Mouse (Mus musculus) erythroblast, embryonic 14.5 days (primary cell): ENCODE measurements around the gene Fam173a. TPM values are rescaled to one million over a fixed set of nuclear protein-coding genes. Genes with fewer than 3 reads are reported as not detected.

Experiments used
- H3K27me3 ChIP-seq: 2 replicates; pipeline ENCODE4 v1.6.1; 2012; ENCODE audit warnings: inconsistent platforms; ENCODE audit not compliant: control insufficient read depth
- H3K36me3 ChIP-seq: 2 replicates; pipeline ENCODE4 v1.6.1; 2012; ENCODE audit warnings: mild to moderate bottlenecking, inconsistent platforms; ENCODE audit not compliant: control insufficient read depth
- H3K4me1 ChIP-seq: 2 replicates; pipeline ENCODE4 v1.6.1; 2012; ENCODE audit warnings: inconsistent platforms; ENCODE audit not compliant: control insufficient read depth
- H3K4me3 ChIP-seq: replicated peaks from 2 replicates; pipeline ENCODE3; 2012; ENCODE audit warnings: moderate library complexity, mild to moderate bottlenecking, inconsistent platforms
- H3K9me3 ChIP-seq: 2 replicates; pipeline ENCODE4 v1.6.1; 2012; ENCODE audit warnings: low read length, inconsistent platforms, mixed read lengths; ENCODE audit not compliant: control insufficient read depth
- GATA1 ChIP-seq: IDR thresholded peaks from 2 replicates; pipeline ENCODE4 v1.6.1; 2012; ENCODE audit warnings: low read length, inconsistent platforms, mixed read lengths
- TAL1 ChIP-seq: IDR thresholded peaks from 3 replicates; pipeline ENCODE4 v1.6.1; 2012; ENCODE audit warnings: low read length, inconsistent platforms, mixed read lengths
- polyA plus RNA-seq: library from polyadenylated mRNA; stranded (reverse); fragments of >175 nt; gene quantifications from 2 replicates; pipeline ENCODE4 v1.2.3, GENCODE M21; 2012

Gene Fam173a
- polyA plus RNA-seq, 1 experiment, result 2.8 TPM

GRCm38 (mm10) chr17:25829558-25830017, 36.9 kb upstream of the Fam173a start:
- peaks cover 65% of the 10 kb centered on the region for H3K36me3 ChIP-seq
- no peak for TF ChIP-seq GATA1
- no peak for TF ChIP-seq TAL1
- peaks cover 93% of the 10 kb centered on the region for H3K4me1 ChIP-seq
- no peaks in the 10 kb centered on the region for H3K9me3 ChIP-seq
- H3K4me3 ChIP-seq, result peak overlapping the region; percentile 73
- no peaks in the 10 kb centered on the region for H3K27me3 ChIP-seq

- Histone ChIP-seq H3K9me3 (no peaks in the 10 kb centered on the region), H3K4me3 (peak within 1 kb of the TSS; percentile 73), H3K27me3 (no peaks in the 10 kb centered on the region), H3K4me1 (peaks cover 93% of the 10 kb centered on the region), H3K36me3 (peaks cover 64% of the 10 kb centered on the region)
- TF ChIP-seq TAL1 (no peak), GATA1 (no peak; the same call in 1 of the 2 replicates)
Measured at GRCm38 (mm10) chr17:25828712-25829557, 36.2 kb upstream of the Fam173a start, which contains the start of gene Jmjd8. Gene Jmjd8, plus strand, starts transcription at chr17:25828867.

- Histone ChIP-seq H3K36me3 (peaks cover 64% of the 10 kb centered on the region), H3K9me3 (no peaks in the 10 kb centered on the region), H3K27me3 (no peaks in the 10 kb centered on the region), H3K4me1 (peaks cover 92% of the 10 kb centered on the region), H3K4me3 (peak overlapping the region; percentile 73)
- TF ChIP-seq GATA1 (no peak), TAL1 (no peak)
Measured at GRCm38 (mm10) chr17:25828223-25828594, 35.5 kb upstream of the Fam173a start.

- peaks cover 64% of the 10 kb centered on the region for H3K36me3 ChIP-seq
- H3K9me3 ChIP-seq, result no peaks in the 10 kb centered on the region
- peaks cover 2% of the 10 kb centered on the region for H3K27me3 ChIP-seq
- H3K4me3 ChIP-seq, result no peak overlapping the region
- TF ChIP-seq GATA1 (no peak), TAL1 (no peak)
- H3K4me1 ChIP-seq, result peaks cover 93% of the 10 kb centered on the region
Measured at GRCm38 (mm10) chr17:25827546-25828222, 35.0 kb upstream of the Fam173a start.

GRCm38 (mm10) chr17:25827011-25827410, 34.3 kb upstream of the Fam173a start:
- Histone ChIP-seq H3K36me3 (peaks cover 64% of the 10 kb centered on the region), H3K27me3 (peaks cover 8% of the 10 kb centered on the region)

GRCm38 (mm10) chr17:25825984-25826570, 33.4 kb upstream of the Fam173a start:
- H3K27me3 ChIP-seq, result peaks cover 17% of the 10 kb centered on the region
- no peak overlapping the region for H3K4me3 ChIP-seq
- peaks cover 81% of the 10 kb centered on the region for H3K4me1 ChIP-seq
- no peak for TF ChIP-seq GATA1
- TF ChIP-seq TAL1, result no peak
- H3K36me3 ChIP-seq, result peaks cover 55% of the 10 kb centered on the region
- no peaks in the 10 kb centered on the region for H3K9me3 ChIP-seq

More at GRCm38 (mm10) chr17:25827011-25827410, 34.3 kb upstream of the Fam173a start:
- H3K4me1 ChIP-seq, result peaks cover 91% of the 10 kb centered on the region
- TF ChIP-seq GATA1 (no peak), TAL1 (no peak)
- H3K4me3 ChIP-seq, result no peak overlapping the region
- no peaks in the 10 kb centered on the region for H3K9me3 ChIP-seq

- peak overlapping the region; percentile 73 for H3K4me3 ChIP-seq
- H3K36me3 ChIP-seq, result peaks cover 47% of the 10 kb centered on the region
- H3K27me3 ChIP-seq, result peaks cover 24% of the 10 kb centered on the region
- TF ChIP-seq TAL1 (no peak), GATA1 (no peak)
- H3K4me1 ChIP-seq, result peaks cover 74% of the 10 kb centered on the region
- H3K9me3 ChIP-seq, result no peaks in the 10 kb centered on the region
Measured at GRCm38 (mm10) chr17:25825311-25825710, 32.6 kb upstream of the Fam173a start.

- Histone ChIP-seq H3K27me3 (peaks cover 32% of the 10 kb centered on the region), H3K9me3 (no peaks in the 10 kb centered on the region), H3K4me1 (peaks cover 70% of the 10 kb centered on the region), H3K4me3 (peak overlapping the region; percentile 73), H3K36me3 (peaks cover 39% of the 10 kb centered on the region)
- TF ChIP-seq GATA1 (no peak), TAL1 (no peak)
Measured at GRCm38 (mm10) chr17:25824362-25825142, 31.9 kb upstream of the Fam173a start.
